Mouse (Mus musculus): ENCODE results near the gene Tcf7.

Gene Tcf7
- long read RNA-seq, experiment 1, partial matches to known transcripts: 3 of 11 reads
- long read RNA-seq, experiment 1, other reads (novel, unspliced or antisense): 8 of 11 reads
- long read RNA-seq, experiment 2, partial matches to known transcripts: 8 of 21 reads
- long read RNA-seq, experiment 2, other reads (novel, unspliced or antisense): 12 of 21 reads

DNA sequence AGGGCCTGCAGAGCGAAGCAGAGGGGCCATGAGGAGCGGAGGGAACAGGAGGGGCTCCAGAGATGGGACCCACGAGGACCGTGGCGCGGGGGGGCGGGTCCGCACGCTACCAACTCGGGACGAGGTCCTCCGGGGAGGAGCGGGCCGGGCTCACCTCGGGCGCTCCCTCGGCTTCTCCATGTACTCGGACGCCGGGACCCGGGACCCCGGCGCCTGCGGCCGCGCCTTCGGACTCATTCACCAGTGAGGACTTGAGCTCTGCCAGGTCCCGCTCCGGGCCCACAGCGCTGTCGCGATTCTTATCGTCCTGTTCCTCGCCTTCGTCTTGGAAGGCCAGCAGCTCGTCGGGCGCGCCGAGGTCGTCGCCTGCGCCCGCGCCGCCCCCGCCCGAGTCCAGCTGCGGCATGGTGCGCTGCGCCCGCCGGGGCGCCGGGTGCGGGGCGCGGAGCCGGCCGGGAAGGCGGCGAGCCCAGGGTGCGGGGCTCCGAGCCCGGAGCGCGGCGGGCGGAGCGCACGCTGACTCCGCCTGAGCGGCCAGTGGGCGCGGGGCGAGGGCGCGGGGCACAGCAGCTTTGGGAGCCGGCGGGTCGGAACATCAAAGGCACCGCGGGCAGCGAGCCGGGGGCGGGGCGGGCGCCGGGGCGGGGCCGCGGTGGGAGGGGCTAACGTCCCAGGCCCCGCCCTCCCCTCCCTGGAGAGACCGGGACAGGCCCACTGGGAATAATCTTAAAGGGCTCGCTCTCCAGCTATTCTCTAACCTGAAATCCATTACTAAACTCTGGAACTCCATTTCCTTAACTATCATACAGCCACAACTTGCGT lies at the start of gene Tcf7:
Gene Tcf7 (minus strand): TSS at position 241 of the 822 bp plus-strand sequence.
- intact Hi-C loops (cut with DNase I): no loop called here

DNA sequence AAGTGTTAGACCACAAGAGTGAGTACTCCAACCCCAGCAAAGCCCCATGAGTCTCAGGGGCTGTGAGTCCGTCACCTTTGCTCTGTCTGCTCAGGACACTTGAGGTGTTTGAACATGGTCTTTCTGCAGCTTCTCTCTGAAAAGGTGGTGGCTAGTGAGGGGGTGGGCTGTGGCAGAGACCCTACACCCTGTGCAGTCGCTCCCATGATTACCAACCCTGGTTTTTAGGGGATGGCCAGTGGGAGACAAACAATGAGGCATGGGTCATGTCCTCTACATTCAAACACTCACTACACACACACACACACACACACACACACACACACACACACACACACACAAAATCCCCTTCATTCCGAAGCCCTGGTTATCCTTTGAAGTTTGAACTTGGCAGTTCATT lies 44.5 kb upstream of the Tcf7 start:
- intact Hi-C loops (cut with DNase I): no loop called here

DNA sequence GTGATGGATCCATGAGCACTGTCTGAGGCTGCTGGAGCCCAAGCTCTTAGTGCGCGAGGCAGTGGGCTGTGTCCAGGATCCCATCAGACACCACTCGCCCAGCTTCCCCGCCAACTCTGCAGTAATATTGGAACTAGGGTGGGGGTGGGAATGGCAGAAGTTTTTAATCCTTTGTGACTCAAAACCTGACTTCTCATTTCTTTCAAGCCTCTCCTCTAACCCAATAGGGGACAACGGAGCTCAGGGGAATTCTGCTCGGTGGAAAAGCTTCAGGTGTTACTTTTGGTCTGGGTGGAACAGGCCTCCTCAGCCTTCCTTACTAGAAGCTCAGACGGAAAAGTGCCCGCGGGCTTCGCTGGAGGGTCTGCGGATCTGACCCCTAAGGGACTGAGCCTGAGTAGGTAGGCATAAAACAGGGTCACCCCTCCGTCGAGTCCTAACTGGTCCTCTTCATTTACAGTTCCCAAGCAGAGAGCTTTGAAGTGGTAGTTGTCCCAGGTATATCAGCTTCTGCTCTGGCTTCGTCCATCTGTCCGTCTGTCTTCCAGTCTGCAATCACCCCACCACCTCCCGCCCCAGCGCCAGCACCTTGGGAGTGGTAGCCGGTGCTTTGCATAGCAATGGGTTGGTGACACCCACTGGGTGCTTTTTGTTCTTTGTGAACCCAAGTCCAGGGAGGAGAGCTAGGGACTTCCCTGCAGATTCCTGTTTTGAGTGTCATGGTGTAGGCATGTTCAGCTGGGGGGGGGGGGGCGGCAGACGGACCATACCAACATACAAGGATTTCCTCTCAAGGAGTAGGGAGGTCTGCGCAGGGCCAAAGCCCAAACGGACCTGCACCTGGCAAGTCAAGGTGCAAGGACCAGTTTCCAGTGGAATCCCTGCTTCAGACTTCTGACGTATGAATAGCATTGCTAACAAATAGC lies 41.9 kb upstream of the Tcf7 start:
- intact Hi-C loops (cut with DNase I): no loop called here

DNA sequence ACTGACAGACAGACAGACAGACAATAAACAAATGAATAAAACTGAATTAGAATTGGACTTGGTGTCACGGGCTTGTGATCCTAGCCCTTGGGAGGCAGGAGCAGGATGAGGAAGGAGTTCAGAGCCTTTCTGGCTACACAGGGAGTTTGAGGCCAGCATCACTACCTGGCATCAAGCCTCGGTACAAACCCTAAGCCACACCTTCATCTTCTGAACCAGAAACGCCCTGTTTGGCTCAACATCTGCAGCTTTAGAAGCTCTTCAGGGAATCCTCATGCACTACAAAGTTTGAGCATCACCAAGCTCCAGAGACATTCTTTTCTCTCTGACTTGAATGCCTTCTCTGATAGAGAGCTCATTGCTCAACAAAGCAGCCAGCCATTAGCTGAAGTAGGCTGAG lies 38.7 kb upstream of the Tcf7 start:
- intact Hi-C loops (cut with DNase I): no loop called here

DNA sequence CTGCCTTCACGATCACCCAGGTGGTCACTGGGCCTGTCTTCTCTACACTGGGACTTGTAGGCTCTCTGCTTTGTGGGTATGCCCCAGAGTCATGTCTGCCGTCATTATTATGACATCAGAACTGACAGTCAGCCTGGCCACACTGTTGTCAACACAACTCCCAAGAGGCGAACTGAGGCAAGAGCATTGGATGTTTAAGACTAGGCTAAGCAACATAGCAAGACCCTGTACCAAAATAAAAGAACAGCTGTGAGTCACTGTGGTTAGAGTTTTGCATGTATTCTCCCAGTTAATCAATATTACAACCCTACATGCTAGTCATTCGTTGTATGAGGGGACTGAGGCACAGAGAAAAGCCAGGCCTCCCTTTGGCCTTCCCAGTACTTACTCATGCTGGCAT lies 37.7 kb upstream of the Tcf7 start:
- intact Hi-C loops (cut with DNase I): no loop called here

DNA sequence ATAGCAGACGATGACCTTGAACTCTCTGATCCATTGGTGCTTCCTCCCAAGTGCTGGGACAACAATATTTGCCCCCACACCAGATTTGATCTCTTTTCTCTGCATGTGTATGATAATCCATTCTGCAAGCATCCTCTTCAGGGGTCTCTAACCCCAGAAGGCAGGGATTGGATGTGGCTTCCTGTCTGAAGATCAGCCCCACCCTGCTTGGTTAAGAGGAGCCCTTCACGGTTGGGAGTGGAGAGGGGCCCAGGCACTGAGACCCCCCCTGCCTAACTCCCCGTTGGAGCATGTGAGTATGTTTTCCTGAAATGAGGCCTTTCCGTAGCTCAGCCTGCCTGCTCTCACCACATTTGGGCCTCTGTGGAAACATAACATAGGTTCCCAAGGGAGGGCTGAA lies 36.9 kb upstream of the Tcf7 start:
- intact Hi-C loops (cut with DNase I): no loop called here

DNA sequence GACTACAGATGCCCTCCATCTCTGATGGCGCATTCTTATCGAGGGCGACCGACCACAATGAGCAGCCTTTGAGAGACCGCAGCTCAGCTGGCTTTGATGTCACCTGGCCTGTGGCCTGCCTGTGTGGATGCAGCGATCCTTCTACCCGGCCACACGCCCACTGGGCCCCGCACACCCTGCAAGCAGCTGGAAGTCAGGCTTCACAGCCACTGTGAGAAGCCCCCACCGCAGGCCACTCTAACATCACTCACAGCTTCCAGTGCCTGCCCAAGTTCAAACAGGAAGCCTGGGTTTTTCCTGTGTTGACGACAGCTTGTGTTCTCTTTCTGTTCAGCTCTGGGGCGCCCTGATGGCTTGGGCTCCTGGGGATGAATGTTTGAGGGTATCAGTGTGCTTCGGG lies 35.6 kb upstream of the Tcf7 start:
- intact Hi-C loops (cut with DNase I): no loop called here

DNA sequence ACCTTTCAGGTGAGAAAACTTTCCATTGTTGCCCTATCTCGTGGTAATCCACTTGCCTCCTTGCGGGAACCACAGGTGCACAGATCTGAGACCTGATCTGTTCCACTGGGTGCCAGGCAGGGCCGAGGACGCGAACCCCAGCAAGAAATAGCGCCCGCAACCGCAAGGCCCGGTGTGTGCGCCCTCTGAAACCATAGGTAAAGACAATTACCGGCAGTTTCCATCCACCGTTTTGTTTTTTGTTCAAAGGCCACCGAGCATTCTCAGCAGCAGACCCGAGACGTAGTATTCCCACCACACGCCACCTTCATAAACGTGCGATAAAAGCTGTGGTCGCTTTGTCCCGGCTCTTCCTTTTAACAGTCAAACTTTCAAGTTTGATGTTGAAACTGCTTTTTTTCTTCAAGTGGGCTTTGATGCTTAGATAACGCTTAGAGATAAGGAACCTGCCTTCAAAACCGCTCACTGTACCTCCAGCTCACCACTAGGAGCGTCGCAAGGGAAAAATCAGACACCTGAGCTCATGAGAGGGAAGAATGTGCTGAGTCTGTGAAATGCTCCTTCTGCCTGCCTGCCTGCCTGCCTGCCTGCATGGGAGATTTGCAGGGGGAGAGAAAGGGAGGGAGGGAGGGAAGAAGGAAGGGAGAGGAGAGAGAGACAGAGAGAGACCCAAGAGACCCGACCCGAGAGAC lies 31.4 kb upstream of the Tcf7 start:
- intact Hi-C loops (cut with DNase I): no loop called here

DNA sequence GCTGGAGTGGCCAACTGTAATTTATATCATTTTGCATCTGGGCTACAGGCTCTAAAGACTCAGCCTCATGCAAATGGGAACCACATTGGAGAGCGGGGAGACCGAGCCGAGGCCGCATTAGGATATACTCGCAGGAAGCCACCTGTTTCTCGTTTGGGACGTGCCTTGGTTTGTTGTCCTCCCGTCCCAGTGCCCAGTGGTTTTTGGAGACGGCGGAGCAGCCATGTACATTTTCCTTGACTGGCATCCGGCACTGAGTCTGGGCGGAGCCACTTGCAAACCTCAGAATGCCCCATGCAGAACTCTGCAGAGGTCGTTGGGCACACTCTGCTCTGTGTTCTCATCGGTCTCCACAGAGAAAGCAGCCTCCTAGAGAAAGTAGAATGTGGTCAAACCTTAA lies 27.9 kb upstream of the Tcf7 start:
- intact Hi-C loops (cut with DNase I): no loop called here

DNA sequence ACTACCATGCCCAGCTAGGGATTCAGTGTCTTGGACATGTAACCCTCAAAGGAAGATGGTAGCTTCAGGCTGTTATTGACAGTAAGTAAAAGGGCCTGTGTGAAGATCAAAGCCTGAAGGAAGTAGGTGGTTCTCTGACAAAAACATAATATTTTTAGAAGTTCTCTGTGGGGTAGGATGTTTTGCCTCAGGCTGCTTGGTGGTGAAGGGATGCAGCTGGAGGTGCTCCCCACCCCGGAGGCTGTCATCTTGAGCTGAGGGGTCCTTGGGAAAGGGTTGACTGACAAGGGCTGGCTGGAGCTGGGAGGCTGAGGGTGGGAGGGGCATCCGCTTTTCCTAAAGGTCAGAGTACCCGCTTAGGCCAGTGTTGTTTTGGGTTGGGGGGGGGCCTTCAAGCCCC lies 26.7 kb upstream of the Tcf7 start:
- intact Hi-C loops (cut with DNase I): no loop called here

DNA sequence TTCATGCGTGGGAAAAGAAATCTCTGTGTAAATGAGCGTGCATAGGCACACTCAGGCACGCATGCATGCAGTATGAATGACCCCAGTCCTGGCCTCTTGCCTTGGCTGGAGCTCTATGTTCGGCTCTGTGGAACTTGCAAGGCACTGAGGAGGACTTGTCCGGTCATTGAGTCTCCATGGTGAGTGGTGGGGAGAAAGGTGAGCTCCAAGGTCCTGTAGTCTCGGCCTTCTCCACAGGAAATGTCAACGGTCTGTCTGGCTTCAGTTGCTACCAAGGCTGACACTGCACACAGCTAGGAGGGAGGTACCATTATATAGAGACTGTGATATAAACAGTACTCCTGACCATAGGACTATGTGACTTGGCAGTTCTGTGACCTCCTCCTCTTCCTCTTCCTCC lies 23.6 kb upstream of the Tcf7 start:
- intact Hi-C loops (cut with DNase I): no loop called here

DNA sequence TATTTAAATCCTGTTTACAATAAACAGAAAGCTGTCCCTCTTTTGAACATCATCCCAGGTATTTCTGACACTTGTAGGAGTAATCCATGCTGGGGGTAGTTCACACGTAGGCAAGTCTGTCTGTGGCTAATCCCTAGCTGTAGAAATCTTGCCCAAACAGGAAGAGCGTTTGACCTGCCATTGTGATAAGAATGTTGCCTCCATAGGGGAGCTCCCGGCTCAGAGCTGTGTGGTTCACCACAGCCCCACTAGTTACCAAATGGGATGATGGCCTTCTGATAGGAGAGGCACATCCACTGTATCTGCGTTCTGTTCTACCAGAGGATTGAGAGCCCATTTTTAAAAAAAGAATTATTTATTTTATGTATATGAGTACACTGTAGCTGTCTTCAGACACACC lies 22.5 kb upstream of the Tcf7 start:
- intact Hi-C loops (cut with DNase I): no loop called here

DNA sequence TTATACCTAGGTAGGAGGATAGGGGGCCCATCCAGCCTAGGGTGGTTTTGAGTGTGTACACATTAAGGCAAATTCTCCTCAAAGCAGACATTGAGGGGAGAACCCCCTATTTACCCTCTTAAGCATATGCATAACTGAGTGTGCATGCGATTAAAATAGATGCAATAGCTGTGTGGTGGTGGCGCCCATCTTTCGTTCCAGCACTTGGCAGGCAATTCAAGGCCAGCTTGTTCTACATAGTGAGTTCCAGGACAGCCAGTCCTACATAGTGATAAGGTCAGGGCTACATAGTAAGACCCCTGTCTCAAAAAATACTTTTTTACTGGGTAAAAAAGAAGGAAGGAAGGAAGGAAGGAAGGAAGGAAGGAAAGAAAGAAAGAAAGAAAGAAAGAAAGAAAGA lies 19.9 kb upstream of the Tcf7 start:
- intact Hi-C loops (cut with DNase I): no loop called here

DNA sequence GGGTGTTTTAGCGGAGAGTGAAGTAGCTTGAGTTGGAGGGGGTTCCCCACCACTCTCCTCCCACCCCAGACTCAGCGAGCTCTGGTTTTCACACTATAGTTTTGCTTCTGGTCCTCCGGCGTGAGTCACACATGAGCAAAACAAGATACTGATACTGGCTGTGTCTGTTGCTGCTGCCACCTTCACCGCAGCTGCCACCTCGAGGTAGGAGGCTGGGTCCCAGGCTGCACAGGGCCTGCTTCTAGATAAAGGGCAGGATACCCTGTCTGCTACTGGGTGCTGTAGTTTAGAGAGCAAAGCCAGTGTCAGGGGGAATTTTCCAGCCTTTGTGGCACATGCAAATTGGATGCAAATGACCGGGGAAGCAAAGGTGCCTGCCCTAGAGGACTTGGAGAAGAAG lies 16.9 kb upstream of the Tcf7 start:
- intact Hi-C loops (cut with DNase I): loop anchor here (1.0 to 5.0 kb wide), 2 partner anchors 43 to 45 kb away; no protein-coding TSS in a partner anchor

DNA sequence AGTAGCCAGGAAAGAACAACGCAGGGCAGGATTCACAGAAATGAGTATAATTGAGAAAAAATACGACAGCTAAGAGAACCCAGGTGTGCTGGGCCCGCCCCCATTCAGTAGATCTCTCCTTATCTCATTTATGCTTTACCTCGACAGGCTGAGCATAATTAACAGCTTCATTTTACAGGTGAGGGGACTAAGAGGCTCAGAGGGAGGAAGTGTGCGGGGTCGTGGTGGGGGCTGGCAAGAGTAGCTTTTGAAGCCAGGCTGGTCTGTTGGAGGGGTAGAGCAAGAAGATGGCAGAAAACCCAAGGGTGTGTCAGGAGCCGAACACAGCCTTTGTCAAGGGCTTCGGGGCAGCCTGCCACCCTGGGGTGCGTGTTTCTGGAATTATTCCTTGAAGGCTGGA lies 16.1 kb upstream of the Tcf7 start:
- intact Hi-C loops (cut with DNase I): loop anchor here (1.0 to 5.0 kb wide), 2 partner anchors 43 to 45 kb away; no protein-coding TSS in a partner anchor

DNA sequence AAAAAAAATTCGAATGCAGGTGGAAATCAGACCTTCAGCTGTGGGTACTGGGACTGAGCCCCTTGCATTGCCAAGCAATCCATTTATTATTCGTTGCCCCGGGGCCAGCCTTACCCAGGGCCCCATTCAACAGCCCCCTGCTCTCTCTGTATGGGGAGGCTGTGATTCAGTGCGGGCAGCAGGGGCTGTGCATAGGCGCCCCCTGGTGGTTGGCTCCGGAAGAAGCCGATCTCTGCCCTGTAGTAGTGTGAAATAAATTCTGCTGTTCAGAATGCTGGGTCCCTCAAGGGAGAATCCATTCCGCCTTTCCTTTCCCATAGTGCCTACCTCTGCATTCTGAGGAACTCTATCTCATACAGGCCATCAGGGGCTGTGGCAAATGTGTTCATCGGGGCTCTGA lies 14.5 kb upstream of the Tcf7 start:
- intact Hi-C loops (cut with DNase I): loop anchor here (5.0 kb wide), 1 partner anchor 45 kb away; no protein-coding TSS in a partner anchor

DNA sequence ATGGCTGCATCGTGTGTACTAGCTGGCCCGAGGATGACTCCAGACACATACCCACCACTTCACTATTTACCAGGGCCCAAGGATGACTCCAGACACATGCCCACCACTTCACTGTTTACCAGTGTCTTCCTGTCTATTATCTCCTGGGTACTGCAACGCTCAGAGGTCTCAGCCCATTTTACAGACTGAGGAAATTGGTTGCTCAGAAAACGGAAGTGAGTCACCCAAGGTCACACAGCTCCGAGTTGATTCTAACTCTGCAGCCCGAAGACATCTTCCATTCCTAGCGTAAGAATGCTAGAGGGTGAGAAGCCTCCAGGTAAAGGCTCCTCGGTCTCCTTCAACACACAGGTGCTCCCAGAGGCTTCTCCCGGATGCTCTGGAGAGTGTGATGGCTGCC lies 11.3 kb upstream of the Tcf7 start:
- intact Hi-C loops (cut with DNase I): no loop called here

DNA sequence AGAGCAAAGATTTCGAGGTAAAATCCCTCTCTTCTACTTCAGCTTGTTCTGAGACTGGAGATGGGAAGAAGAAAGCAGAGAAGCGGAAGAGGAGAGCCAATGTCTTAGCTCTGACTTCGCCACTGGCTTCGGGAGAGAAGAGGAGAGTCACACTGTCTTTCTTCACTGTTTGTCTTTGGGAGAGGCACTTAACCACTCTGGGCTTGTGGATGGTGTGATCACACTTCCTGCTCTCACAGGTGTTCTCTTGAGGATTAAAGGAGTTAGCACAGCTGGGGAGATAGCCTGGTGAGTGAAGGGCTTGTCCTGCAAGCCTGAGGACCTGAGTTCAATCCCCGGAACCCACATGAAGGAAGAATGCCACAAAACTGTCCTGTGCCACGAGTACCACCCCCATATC lies 10.1 kb upstream of the Tcf7 start:
- intact Hi-C loops (cut with DNase I): no loop called here

DNA sequence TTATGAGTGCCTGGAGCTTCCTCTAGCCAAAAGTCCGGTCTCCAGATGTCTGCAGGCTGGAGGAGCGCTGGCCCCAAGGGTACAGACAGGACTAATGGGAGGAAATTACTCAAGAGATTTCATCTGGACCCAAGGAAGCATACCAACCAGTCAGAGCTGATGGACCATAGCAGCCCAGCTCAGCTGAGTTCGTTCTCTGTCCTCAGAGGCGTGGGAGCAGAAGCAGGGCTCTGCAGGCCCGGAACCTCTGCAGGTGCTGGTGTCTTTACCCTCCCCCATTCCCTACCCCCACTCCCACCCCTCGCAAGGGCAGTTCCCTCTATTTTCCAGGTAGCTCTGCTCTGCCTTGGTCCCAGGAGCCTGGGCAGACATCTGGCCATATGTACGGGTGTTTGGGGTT lies 9.5 kb upstream of the Tcf7 start:
- intact Hi-C loops (cut with DNase I): no loop called here

DNA sequence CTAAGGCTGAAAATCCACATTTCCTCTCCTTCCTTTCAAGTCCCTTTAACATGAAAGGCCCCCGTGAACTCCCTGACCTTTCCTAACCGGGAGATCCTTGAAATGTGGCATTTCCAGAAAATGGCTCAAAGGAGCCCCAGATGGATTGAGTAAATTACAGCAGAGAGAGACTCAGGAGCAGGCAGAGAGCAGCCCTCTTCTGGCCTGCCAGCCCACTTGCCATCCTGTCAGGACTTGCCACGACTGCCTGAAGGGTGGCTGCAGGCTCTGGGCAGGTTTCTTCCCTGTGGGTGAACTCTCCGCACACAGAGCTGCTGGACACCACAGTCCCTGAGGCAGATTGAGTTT lies 4.1 kb upstream of the Tcf7 start:
- intact Hi-C loops (cut with DNase I): no loop called here

DNA sequence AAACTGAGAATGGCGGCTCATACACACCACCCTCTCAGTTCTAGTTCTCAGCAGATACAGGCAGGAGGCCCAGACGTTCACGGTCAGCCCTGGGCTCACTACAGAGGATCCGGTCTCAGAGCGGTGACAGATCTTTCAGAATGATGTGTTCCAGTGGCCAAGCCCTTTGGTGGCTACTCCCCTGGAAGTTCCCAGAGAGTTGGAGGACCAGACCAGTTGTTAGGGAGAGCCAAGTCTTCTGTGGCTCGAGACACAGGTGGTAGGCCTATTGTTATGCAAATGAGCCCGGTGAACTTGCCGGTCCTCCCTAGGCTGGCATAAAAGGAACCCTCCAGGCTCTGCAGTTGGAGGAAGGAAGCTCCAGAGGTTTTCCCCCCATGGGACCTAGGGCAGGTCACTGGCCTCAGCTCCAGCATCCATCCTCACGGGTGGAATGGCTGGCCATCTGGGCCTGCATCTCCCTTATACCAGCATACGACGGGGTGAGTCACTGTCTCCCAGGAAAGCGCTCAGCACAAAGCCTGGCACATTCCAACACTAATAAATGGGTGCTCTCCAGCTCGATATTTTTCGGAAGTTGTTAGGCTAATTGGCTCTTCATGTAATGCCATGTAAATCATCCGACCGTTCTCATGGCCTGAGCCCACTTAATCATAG lies 3.6 kb upstream of the Tcf7 start:
- intact Hi-C loops (cut with DNase I): no loop called here
